Mouse (Mus musculus) lung, adult 2 months (tissue): Measurements from ENCODE around the gene Acot1.
"Not testable (repeated sequence)": the region's sequence is repeated elsewhere in the genome, so short reads cannot be mapped to it uniquely, and the experiment has no call there.

Source experiments
- CTCF ChIP-seq: fragments of 200-500 bp; IDR thresholded peaks from 2 replicates; pipeline ENCODE4 v1.5.1; 2011; ENCODE audit warnings: mild to moderate bottlenecking, low read length, control low read depth; ENCODE audit not compliant: insufficient read depth
- POLR2A ChIP-seq: fragments of 200-500 bp; IDR thresholded peaks from 2 replicates; pipeline ENCODE4 v1.6.1; 2011; ENCODE audit warnings: low read depth, mild to moderate bottlenecking, control low read depth, low read length, borderline replicate concordance; ENCODE audit errors: extremely low read depth

GRCm38 (mm10) chr12:84038691-84039111 lies 29.4 kb downstream of the Acot1 start, which contains the start of gene Gm49366:
- TF ChIP-seq POLR2A, CTCF: not testable (repeated sequence)
